8 mouse cellular contexts compared by ENCODE assay signal in genomic region chr5:4754701-4755281, GRCm38 (mm10). TPM values are rescaled to one million over a fixed set of nuclear protein-coding genes. Genes with fewer than 3 reads are reported as not detected.
DNase-seq lines count a peak whose midpoint lies in the region; ATAC-seq and TF ChIP-seq lines count a peak whose summit lies in the region.

No protein-coding gene starts in this region.

- TF ChIP-seq CTCF in gastrocnemius, adult 2 months (IDR thresholded peaks at IDR 0.05): no peak
- no peak for TF ChIP-seq CTCF in midbrain, postnatal 0 days (IDR thresholded peaks at IDR 0.05)

- H3K9ac ChIP-seq in forebrain, embryonic 12.5 days: peak overlapping the region; percentile 95
- H3K9ac ChIP-seq in midbrain, postnatal 0 days (replicated peaks; ENCODE audit: low read length, poor library complexity, severe bottlenecking): peak overlapping the region; percentile 82

- no peak for DNase-seq in gastrocnemius, adult 2 months
- DNase-seq in gastrocnemius, postnatal 4 days (ENCODE audit: low spot score in 2 of 2): no peak
- peak; percentile 68 for DNase-seq in kidney, adult 9 months
- no peak for DNase-seq in midbrain, postnatal 0 days (ENCODE audit: low spot score)
- no peak for DNase-seq in ovary, postnatal 14 days (ENCODE audit: low spot score)
- no peak for DNase-seq in spleen, adult 12 weeks (ENCODE audit: low spot score)

- no peaks in the 10 kb centered on the region for H3K9me3 ChIP-seq in forebrain, embryonic 12.5 days
- H3K9me3 ChIP-seq in midbrain, postnatal 0 days (ENCODE audit: low read length): no peaks in the 10 kb centered on the region

- H3K27ac ChIP-seq in gastrocnemius, adult 2 months: no peak overlapping the region
- H3K27ac ChIP-seq in forebrain, embryonic 12.5 days: no peak overlapping the region
- peak overlapping the region; percentile 96 for H3K27ac ChIP-seq in midbrain, postnatal 0 days (ENCODE audit: low read depth, low read length)

- H3K4me2 ChIP-seq in forebrain, embryonic 12.5 days: peak overlapping the region; percentile 96
- peak overlapping the region; percentile 87 for H3K4me2 ChIP-seq in midbrain, postnatal 0 days (ENCODE audit: low read depth, low read length, poor library complexity, severe bottlenecking)

- 28% methylated on average over 9 of the region's 9 CpGs for WGBS in forebrain, embryonic 12.5 days
- WGBS in midbrain, postnatal 0 days: 26% methylated on average over 9 of the region's 9 CpGs

- no peaks in the 10 kb centered on the region for H3K36me3 ChIP-seq in forebrain, embryonic 12.5 days (replicated peaks)
- H3K36me3 ChIP-seq in midbrain, postnatal 0 days (ENCODE audit: insufficient read depth, low read length): no peaks in the 10 kb centered on the region

- no peak for ATAC-seq in forebrain, embryonic 12.5 days (ENCODE audit: low FRiP score)
- ATAC-seq in midbrain, postnatal 0 days (ENCODE audit: low FRiP score): no peak
- no peak for ATAC-seq in megakaryocyte, adult 5-6 weeks (ENCODE audit: poor library complexity, severe bottlenecking)

- intact Hi-C loops in gastrocnemius, adult 2 months (cut with DNase I): no loop called here

- peaks cover 31% of the 10 kb centered on the region for H3K4me1 ChIP-seq in forebrain, embryonic 12.5 days
- H3K4me1 ChIP-seq in midbrain, postnatal 0 days (ENCODE audit: insufficient read depth, low read length): peaks cover 3% of the 10 kb centered on the region; the same call in 1 of the 2 replicates

- H3K4me3 ChIP-seq in gastrocnemius, adult 2 months: peak overlapping the region; percentile 95
- H3K4me3 ChIP-seq in forebrain, embryonic 12.5 days (replicated peaks): peak overlapping the region; percentile 72
- H3K4me3 ChIP-seq in midbrain, postnatal 0 days (ENCODE audit: low read depth, low read length): peak overlapping the region; percentile 94

- H3K27me3 ChIP-seq in forebrain, embryonic 12.5 days: no peaks in the 10 kb centered on the region
- no peaks in the 10 kb centered on the region for H3K27me3 ChIP-seq in midbrain, postnatal 0 days (ENCODE audit: insufficient read depth, low read length)

RNA-seq across cellular contexts. Expression of gene Fzd1, which starts 3.0 kb away (rescaled TPM):
- total RNA-seq in gastrocnemius, adult 2 months (2021): 1 to 10 TPM; 2.0 to 3.8 TPM
- total RNA-seq in gastrocnemius, postnatal 4 days (2021): 10 to 100 TPM; 17.0 to 18.0 TPM
- polyA plus RNA-seq in forebrain, embryonic 12.5 days (2016; fragmentation: Nextera tagmentation; extraction: Ambion mirVana): 31.1 and 37.5 TPM in 2 replicates
- total RNA-seq in midbrain, postnatal 0 days (2014; rRNA removed): 105 and 112 TPM in 2 replicates
- 14.1 and 16.2 TPM in 2 replicates for polyA plus RNA-seq in midbrain, postnatal 0 days (2015; fragmentation: Nextera tagmentation; extraction: Ambion mirVana)
- total RNA-seq in megakaryocyte, adult 5-6 weeks (2015): 0.39 and 1.2 TPM in 2 replicates
- 0.08 and 0.48 TPM in 2 replicates for total RNA-seq in megakaryocyte, adult 5-6 weeks (2017)
